Mouse (Mus musculus): ENCODE results near the gene 1700056E22Rik.

The 1700056E22Rik gene

GRCm38 (mm10) chr1:184019722-184020107 is 14.4 kb downstream of the 1700056E22Rik start:
- DNase-seq (ENCODE audit: low read depth, low spot score): no peak

- DNase-seq (ENCODE audit: low read depth, low spot score): no peak
These were observed 14.9 kb downstream of the 1700056E22Rik start for GRCm38 (mm10) chr1:184019042-184019721.

DNA sequence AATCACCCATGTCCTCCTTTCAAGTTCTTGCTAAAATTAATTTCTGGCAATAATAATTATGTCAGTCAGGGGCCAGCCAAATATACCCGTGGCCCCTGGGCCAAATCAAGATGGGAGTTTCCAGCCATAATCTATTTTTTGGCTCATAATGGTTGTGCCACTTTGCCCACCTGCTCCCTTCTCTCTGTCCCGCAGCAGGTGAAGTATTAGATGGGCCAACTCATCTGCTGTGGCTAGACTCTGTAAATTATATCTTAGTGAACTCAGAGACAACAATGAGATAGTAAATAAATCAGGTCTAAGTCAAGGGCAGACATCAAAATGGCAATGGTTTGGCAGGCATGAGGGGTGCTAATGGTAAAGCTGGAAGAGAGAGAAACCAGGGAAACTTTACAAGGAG is 16.5 kb downstream of the 1700056E22Rik start:
- DNase-seq (ENCODE audit: low read depth, low spot score): no peak

DNA sequence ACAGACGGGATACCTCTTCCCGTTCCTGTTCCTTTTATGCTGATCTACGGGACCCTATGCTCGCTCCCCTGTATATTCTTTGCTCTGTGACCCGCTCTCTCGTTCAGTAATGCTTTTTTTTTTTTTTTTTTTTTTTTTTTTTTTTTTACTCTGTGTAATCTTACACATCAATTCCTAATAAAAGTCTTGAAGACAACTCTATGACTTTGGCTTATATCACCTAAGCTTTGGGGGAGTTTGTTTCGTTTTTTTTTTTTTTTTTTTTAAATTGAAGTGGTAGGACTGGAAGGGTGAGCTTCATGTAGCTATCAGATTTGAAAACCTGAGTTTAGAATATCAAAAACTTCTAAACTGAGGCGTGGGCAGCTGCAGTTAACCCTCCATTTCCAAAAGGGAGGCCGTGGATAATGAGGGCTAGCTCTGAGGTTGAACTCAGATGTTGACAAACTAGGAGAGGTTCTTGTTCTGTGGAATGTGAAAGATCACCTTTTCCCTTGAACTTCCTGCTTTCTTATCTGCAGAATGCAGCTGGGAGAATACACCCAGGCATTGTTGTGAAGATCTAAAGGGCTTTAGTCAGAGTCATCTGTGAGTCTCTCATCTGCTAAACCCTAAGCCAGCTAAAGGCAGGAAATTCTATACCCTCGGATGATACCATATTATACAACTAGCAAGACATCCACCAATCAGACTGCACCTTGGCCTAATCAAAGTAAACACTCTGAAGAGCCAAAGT is 17.9 kb downstream of the 1700056E22Rik start:
- DNase-seq (ENCODE audit: low read depth, low spot score): no peak

- DNase-seq (ENCODE audit: low read depth, low spot score): no peak
These were observed 20.0 kb downstream of the 1700056E22Rik start for GRCm38 (mm10) chr1:184014091-184014490.

DNA sequence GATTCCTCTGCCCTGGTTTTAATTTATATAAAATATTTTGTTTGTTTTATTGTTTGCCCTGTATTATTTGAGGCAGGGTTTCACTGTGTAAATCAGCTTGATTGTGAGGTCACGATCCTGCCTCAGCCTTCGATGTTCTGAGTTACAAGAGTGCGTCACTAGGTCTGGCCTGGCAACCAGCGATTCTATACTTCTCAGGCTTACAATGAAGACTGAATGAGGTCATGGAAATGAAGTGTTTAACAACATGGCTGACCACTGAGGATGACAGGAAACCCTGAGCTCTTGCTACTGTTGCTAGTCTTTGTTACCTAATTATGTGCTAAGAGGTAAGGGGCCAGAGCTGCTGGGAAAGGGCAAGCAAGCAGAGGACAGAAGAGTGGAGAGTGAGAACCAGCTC is 21.0 kb downstream of the 1700056E22Rik start, which contains the start of gene Dusp10:
TSS of gene Dusp10 (plus strand) at position 197 of the 400 bp plus-strand sequence.
- no peak for DNase-seq (ENCODE audit: low read depth, low spot score)

GRCm38 (mm10) chr1:184011311-184011710 is 22.8 kb downstream of the 1700056E22Rik start:
- no peak for DNase-seq (ENCODE audit: low read depth, low spot score)

GRCm38 (mm10) chr1:184006086-184006485 is 28.0 kb downstream of the 1700056E22Rik start:
- DNase-seq (ENCODE audit: low read depth, low spot score): no peak

GRCm38 (mm10) chr1:184005315-184006058 is 28.6 kb downstream of the 1700056E22Rik start:
- no peak for DNase-seq (ENCODE audit: low read depth, low spot score)

- DNase-seq (ENCODE audit: low read depth, low spot score): peak; percentile 18
These were observed 29.8 kb downstream of the 1700056E22Rik start for GRCm38 (mm10) chr1:184004311-184004710.

DNA sequence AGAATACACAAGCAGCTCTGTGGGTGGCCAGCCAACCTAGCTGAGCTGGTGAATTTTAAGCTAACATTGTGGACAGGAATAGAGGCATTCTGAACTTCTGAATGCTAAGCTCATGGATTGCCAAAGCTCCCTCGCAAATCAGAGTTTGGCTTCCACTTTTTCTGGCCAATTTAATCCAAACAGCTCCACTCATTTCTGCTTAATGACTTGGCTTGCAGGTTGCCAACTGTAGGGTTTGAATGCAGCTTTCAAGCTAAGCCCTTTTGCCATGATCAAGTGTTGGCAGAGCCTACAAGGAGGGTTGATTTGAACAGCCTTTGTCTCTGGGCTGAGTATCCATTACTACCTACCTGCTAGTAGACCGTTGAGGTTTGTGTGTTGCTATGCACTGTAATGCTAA is 31.6 kb downstream of the 1700056E22Rik start:
- DNase-seq (ENCODE audit: low read depth, low spot score): peak; percentile 24

- no peak for DNase-seq (ENCODE audit: low read depth, low spot score)
These were observed 36.9 kb downstream of the 1700056E22Rik start for GRCm38 (mm10) chr1:183997207-183997606.

- DNase-seq (ENCODE audit: low read depth, low spot score): no peak
These were observed 42.2 kb downstream of the 1700056E22Rik start for GRCm38 (mm10) chr1:183991921-183992320.

GRCm38 (mm10) chr1:183987711-183988245 is 46.3 kb downstream of the 1700056E22Rik start:
- no peak for DNase-seq (ENCODE audit: low read depth, low spot score)
